Mouse (Mus musculus): ENCODE data around the gene Hsph1.

Gene Hsph1

GRCm38 (mm10) chr5:149636075-149636920, at the start of gene Hsph1:
Hsph1 (minus strand) TSS chr5:149636376.
- DNase-seq (ENCODE audit: low spot score) = peak; percentile 96

DNA sequence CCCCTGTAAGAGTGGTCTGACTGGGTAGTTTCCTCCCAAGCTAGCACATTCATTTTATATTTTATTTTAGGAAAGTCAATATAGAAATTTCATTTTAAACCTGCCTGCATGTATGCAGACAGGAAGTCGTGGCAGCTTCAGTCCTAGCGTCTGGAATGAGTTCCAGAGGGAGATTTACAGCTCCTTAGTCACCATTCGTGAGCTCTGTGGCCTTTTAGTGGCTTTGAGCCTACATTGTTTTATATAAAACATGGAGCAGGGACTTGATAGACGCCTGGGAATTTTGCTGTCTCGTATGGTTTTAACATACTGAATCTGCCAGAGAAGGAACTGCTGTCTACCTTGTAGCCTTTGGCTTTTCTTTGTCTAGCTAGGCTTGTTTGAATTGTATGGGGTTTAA, 44.8 kb upstream of the Hsph1 start:
- no peak for DNase-seq (ENCODE audit: low spot score)

GRCm38 (mm10) chr5:149679886-149680285, 43.7 kb upstream of the Hsph1 start:
- DNase-seq (ENCODE audit: low spot score) = no peak

DNA sequence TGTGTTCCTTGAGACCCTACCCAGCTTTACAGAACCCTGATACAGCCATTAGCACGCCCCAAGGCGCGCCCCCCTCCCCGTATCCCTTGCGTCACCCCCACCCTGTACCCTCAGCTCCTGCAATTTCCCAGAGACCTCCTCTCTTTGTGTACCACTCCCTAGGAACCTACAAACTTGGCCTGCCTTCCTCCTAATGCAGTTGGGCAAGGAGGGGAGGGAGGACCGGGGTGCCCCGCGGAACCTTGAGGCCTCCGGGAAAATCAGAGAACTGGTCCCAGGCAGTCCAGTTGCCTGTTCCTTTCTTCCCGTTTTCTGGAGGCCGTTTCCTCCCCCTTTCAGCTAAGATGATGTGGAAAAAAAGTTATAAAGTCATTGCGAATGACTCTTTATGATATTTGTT, 43.2 kb upstream of the Hsph1 start:
- peak; percentile 46 for DNase-seq (ENCODE audit: low spot score)

GRCm38 (mm10) chr5:149678990-149679348, 42.8 kb upstream of the Hsph1 start:
- peak; percentile 45 for DNase-seq (ENCODE audit: low spot score)

GRCm38 (mm10) chr5:149678100-149678989, 42.2 kb upstream of the Hsph1 start, which contains the start of gene B3glct:
B3glct (plus strand) TSS chr5:149678230.
- DNase-seq (ENCODE audit: low spot score) = peak; percentile 92

GRCm38 (mm10) chr5:149677196-149677595, 41.0 kb upstream of the Hsph1 start:
- DNase-seq (ENCODE audit: low spot score) = no peak

DNA sequence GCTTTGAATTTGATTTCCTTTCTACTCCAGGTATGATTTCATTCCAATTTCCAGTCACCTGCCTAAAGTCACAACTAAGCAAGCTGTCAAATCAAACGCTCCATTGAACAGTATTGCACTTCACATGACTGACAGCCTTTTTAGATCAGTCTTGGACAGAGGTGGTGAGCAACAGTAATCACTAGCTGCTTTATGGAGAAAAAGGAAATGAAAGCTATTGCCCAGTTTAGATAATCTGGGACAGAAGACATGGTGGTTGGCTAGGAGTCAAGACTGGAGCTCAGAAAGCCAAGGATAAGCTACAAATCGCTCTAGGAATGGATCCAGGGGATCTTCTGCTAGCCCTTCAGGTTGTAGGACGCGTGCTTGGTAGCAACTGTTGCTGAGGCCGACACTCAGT, 27.2 kb upstream of the Hsph1 start:
- no peak for DNase-seq (ENCODE audit: low spot score)

DNA sequence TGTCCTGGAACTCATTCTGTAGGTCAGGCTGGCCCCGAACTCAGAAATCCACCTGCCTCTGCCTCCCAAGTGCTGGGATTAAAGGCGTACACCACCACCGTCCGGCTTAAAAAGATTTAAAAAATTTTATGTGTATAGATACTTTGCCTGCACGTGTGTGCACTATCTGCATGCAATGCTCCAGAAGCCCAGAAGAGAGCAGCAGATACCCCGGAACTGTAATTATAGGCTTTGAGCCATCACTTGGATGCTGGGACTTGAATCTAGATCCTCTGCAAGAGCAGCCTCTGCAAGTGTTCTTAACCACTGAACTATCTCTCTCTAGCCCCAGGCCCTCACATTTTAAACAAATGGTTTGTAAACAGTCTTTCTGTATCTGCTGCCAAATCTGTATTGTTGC, 26.8 kb upstream of the Hsph1 start:
- no peak for DNase-seq (ENCODE audit: low spot score)

DNA sequence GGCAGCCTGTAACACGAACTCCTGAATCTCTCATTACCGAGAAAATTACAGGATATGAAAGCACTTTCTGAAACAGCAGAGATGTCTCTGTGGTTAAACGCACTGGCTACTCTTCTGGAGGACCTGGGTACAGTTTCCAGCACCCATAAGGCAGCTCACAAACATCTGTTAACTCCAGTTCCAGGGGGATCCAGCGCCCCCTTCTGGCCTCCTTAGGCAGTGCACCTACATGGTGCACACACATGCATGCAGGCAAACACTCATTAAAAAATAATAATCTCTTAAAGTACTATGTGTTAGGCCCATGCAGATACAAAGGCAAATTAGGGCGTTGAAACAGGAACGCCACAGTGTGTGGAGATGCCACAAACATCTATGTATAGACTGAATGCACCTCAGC, 25.3 kb upstream of the Hsph1 start:
- DNase-seq (ENCODE audit: low spot score) = no peak

DNA sequence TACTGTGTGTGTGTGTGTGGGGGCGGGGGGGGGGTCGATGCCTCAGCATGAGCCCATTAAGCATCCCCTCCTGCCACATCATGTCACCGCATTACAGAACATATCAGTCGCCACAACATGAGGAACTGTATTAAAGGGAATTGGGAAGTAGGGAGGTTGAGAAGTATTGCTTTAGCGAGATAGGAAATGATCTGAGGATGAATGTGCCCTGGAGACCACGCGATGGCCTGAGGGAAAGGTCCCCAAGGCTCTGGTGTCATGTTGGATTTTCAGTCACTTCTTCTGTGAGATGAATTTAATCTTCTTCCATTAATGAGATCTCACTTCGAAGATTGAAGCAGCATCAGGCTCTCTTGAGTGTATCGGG, 23.2 kb upstream of the Hsph1 start:
- DNase-seq (ENCODE audit: low spot score) = no peak

DNA sequence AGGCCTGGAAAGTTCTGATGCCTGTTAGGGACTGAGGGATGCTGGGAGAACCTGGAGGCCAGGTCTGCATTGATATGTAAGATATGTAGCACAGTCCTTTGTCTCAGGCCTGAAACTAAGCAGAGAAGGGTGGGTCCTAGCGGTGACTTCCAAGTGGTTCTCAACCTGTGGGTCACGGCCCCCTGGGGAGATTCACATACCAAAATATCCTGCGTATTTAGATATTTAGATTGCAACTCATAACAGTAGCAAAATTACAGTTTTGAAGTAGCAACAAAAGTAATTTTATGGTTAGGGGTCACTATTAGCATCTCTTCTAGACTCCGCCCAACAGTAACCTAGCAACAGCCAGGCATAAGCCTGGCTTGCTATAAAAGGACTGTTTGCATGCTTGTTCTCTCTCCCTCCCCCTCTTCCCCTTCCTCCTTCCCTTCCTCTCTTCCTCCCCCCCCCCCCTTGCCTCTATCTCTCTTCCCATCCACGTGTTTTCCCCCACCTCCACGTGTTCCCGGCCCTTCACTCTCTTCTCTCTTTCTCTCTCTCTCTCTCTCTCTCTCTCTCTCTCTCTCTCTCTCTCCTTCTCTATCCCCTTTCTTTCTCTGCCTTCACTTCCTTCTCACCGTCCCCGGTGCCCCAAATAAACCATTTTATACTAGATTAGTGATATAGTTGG, 22.7 kb upstream of the Hsph1 start:
- no peak for DNase-seq (ENCODE audit: low spot score)

DNA sequence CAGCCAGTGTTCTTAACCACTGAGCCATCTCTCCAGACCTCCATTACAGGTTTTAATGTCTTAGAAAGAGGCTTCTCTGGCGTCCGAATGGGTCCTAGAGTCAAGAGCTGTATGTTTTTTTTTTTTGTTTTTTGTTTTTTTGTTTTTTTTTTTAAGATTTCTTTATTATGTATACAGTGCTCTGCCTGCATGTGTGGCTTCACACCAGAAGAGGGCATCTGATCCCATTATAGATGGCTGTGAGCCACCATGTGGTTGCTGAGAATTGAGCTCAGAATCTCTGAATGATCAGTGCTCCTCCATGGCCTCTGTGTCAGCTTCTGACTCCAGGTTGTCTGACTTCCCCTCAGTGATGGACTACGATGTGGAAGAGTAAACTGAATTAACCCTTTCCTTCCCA, 21.8 kb upstream of the Hsph1 start:
- DNase-seq (ENCODE audit: low spot score) = no peak

GRCm38 (mm10) chr5:149655636-149656035, 19.5 kb upstream of the Hsph1 start:
- no peak for DNase-seq (ENCODE audit: low spot score)

- DNase-seq (ENCODE audit: low spot score) = no peak
These were observed 14.0 kb upstream of the Hsph1 start for GRCm38 (mm10) chr5:149650179-149650553.

DNA sequence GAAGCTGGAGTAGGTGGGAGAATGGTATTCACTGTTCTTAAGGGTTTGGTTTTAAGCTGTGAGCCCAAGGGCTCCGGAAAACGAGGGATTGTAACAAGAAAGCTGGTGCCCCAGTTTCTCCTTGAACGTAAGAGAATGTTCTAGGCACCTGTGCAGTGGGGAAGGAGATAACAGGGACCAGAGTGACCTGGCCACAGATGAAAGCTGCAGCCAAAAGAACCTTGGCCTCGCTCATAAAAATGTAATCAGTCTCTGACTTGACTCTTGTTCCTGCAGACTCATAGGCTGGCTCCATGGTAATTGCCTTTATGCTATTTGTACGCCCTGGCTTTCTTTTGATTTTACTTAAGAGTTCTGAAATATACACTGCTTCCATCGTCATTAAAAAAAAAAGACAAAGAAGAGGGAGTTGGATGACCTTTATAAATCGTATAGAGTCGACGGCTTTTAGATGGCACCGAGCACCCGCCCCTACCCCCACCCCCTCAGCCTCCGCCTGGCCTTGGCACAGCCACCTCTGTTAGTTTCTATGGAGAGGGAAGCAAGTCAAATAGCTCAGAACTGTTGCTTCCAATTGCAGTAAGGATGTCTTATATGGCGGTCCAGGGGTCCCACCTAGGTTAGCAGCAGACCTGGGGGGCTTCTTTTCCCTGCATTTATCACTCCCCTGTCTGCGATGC, 13.5 kb upstream of the Hsph1 start:
- DNase-seq (ENCODE audit: low spot score) = no peak

- DNase-seq (ENCODE audit: low spot score) = no peak
These were observed 12.8 kb upstream of the Hsph1 start for GRCm38 (mm10) chr5:149648895-149649406.

DNA sequence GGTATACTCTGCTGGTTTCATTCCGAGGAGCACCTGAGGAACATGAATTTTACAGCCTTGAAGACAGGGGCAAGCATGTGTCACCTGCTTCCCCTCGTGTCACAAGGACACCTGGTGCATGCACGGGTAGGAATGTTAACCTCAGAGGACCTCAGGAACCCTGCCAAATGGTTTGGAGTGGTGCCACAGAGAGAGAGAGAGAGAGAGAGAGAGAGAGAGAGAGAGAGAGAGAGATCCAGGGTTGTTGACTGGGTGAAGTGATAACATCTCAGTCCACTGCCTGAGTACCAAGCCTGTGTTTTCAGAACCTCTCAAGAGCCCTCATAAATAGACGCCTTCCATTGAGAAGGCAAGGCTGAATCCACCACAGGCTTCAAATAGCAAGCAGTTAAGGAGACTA, 12.0 kb upstream of the Hsph1 start:
- no peak for DNase-seq (ENCODE audit: low spot score)

- no peak for DNase-seq (ENCODE audit: low spot score)
These were observed 11.4 kb upstream of the Hsph1 start for GRCm38 (mm10) chr5:149647367-149648115.

DNA sequence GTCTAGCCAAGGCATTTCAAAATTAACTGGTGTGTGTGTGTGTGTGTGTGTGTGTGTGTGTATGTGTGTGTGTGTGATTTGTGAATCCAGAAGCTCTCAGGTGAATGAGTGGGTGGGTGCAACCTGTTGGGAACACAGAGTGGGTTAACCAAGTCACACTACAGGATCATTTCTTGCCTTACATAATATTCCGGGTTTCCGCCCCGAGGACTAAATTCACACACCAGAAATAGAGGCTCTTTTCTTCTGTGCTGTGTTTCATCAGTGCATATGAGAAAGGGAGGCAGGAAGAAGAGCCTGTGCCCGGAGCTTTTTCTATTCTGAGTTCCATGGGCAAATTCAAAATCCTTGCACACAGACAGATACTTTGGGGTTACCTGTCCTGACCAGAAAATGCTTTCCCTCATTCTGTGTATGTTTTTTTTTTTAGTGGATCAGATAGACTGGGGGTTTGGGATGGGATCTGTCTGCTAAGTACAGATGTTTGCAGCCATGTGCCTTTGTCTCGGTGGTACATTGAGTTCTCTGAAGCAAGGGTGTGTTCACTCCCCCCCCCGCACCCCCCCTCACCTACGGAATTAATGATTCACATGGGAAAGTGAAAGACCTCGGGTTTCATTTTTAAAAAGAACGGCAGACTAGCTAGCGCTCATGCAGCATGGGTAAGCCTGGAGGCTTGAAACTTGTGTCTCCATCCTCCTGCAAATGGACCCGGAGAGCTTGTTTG, 6.8 kb upstream of the Hsph1 start:
- DNase-seq (ENCODE audit: low spot score) = no peak

Data from testis, postnatal 10 days (tissue).